Mouse (Mus musculus) midbrain, postnatal 0 days (tissue): ENCODE results near the gene Lmln. TPM values are rescaled to one million over a fixed set of nuclear protein-coding genes. Genes with fewer than 3 reads are reported as not detected.
"Not testable (repeated sequence)": the region's sequence is repeated elsewhere in the genome, so short reads cannot be mapped to it uniquely, and the experiment has no call there.

Experiments
- ATAC-seq: fragments of 200-750 bp; cut with Nextera tagmentation; 2 replicates; pipeline ENCODE4 v1.8.0; 2017; ENCODE audit warnings: moderate number of reproducible peaks, mild to moderate bottlenecking, moderate TSS enrichment, moderate library complexity; ENCODE audit not compliant: low FRiP score
- DNase-seq: peaks from one replicate; pipeline ENCODE4 v3.0.0-alpha.2; 2015; ENCODE audit warnings: low spot score
- H3K27ac ChIP-seq: fragments of 300-500 bp; sonication (generic); 2 replicates; pipeline ENCODE4 v1.5.1; 2014; ENCODE audit warnings: low read depth, mild to moderate bottlenecking, low read length, mixed read lengths
- H3K27me3 ChIP-seq: fragments of 300-500 bp; sonication (generic); 2 replicates; pipeline ENCODE4 v1.6.1; 2014; ENCODE audit warnings: low read length, control low read depth, mixed read lengths; ENCODE audit not compliant: insufficient read depth
- H3K36me3 ChIP-seq: fragments of 300-500 bp; sonication (generic); 2 replicates; pipeline ENCODE4 v1.6.1; 2014; ENCODE audit warnings: low read length, control low read depth, mixed read lengths; ENCODE audit not compliant: insufficient read depth
- H3K4me1 ChIP-seq: fragments of 300-500 bp; sonication (generic); 2 replicates; pipeline ENCODE4 v1.6.1; 2014; ENCODE audit warnings: mild to moderate bottlenecking, control low read depth, antibody characterized with exemption, low read length, mixed read lengths; ENCODE audit not compliant: insufficient read depth
- H3K4me2 ChIP-seq: fragments of 300-500 bp; sonication (generic); 2 replicates; pipeline ENCODE4 v1.6.1; 2014; ENCODE audit warnings: low read depth, mild to moderate bottlenecking, low read length, mixed read lengths; ENCODE audit not compliant: poor library complexity, severe bottlenecking
- H3K4me3 ChIP-seq: fragments of 300-500 bp; sonication (generic); 2 replicates; pipeline ENCODE4 v1.5.1; 2014; ENCODE audit warnings: low read depth, mild to moderate bottlenecking, low read length, moderate library complexity
- H3K9ac ChIP-seq: fragments of 300-500 bp; sonication (generic); replicated peaks from 2 replicates; pipeline ENCODE4 v1.6.1; 2014; ENCODE audit warnings: mild to moderate bottlenecking, low read length, moderate library complexity, mixed read lengths; ENCODE audit not compliant: poor library complexity, severe bottlenecking
- H3K9me3 ChIP-seq: fragments of 300-500 bp; sonication (generic); 2 replicates; pipeline ENCODE4 v1.6.1; 2016; ENCODE audit warnings: low read length, control low read depth
- CTCF ChIP-seq: IDR thresholded peaks from 2 replicates; pipeline ENCODE4 v1.5.1; 2016; ENCODE audit warnings: antibody characterized with exemption, mild to moderate bottlenecking
- WGBS: fragments of 180-500 bp; shearing (Covaris S2); extraction: QIAGEN DNeasy Blood & Tissue Kit; methylation state at CpG from one replicate; pipeline ENCODE4 v1.1.7; 2014; 5-methylcytosine and 5-hydroxymethylcytosine counted together
- polyA plus RNA-seq: library from polyadenylated mRNA; unstranded; fragments of >200 nt; fragmentation: Nextera tagmentation; extraction: Ambion mirVana; gene quantifications from 2 replicates; pipeline ENCODE4 v1.2.1, GENCODE M21; 2015
- total RNA-seq: library from RNA; depleted of rRNA; stranded (reverse); fragments of >200 nt; gene quantifications from 2 replicates; pipeline ENCODE4 v1.2.3, GENCODE M21; 2014

The Lmln gene
- total and polyA plus RNA-seq, 2 experiments from 2014 or later: 2.4 to 7.6 TPM

- DNase-seq (no peak), ATAC-seq (peak; percentile 38; the same call in 1 of the 2 replicates)
- Histone ChIP-seq H3K4me2 (peak overlapping the region; percentile 75), H3K9ac (peak overlapping the region; percentile 94; the same call in 1 of the 2 replicates), H3K27me3 (no peaks in the 10 kb centered on the region), H3K27ac (peak overlapping the region; percentile 87; the same call in 1 of the 2 replicates), H3K4me3 (peak overlapping the region; percentile 84), H3K36me3 (peaks cover 19% of the 10 kb centered on the region; the same call in 1 of the 2 replicates), H3K4me1 (peaks cover 5% of the 10 kb centered on the region; the same call in 1 of the 2 replicates), H3K9me3 (no peaks in the 10 kb centered on the region)
- TF ChIP-seq CTCF: no peak
- 20% methylated on average over 10 of the region's 10 CpGs for WGBS
Measured at GRCm38 (mm10) chr16:33055655-33056054, 6.7 kb upstream of the Lmln start.

GRCm38 (mm10) chr16:33056095-33056785 lies 6.1 kb upstream of the Lmln start, which contains the start of the genes Iqcg and Rpl35a:
Iqcg (minus strand) TSS chr16:33056218.
Rpl35a (plus strand) TSS chr16:33056453.
- under 1% methylated on average over 46 of the region's 47 CpGs for WGBS
- H3K4me2 ChIP-seq: peak within 1 kb of the TSS; percentile 75
- peaks cover 5% of the 10 kb centered on the region; the same call in 1 of the 2 replicates for H3K4me1 ChIP-seq
- peak within 1 kb of the TSS; percentile 84 for H3K4me3 ChIP-seq
- peak; percentile 92 for ATAC-seq
- H3K27me3 ChIP-seq: no peaks in the 10 kb centered on the region
- no peaks in the 10 kb centered on the region for H3K9me3 ChIP-seq
- H3K27ac ChIP-seq: peak within 1 kb of the TSS; percentile 87
- peak within 1 kb of the TSS; percentile 94 for H3K9ac ChIP-seq
- peak; percentile 94 for DNase-seq
- H3K36me3 ChIP-seq: peaks cover 19% of the 10 kb centered on the region; the same call in 1 of the 2 replicates
- no peak for TF ChIP-seq CTCF

GRCm38 (mm10) chr16:33056786-33057185 lies 5.5 kb upstream of the Lmln start:
- Histone ChIP-seq H3K4me3 (peak overlapping the region; percentile 84), H3K27ac (peak overlapping the region; percentile 87), H3K4me2 (peak overlapping the region; percentile 75), H3K4me1 (peaks cover 5% of the 10 kb centered on the region; the same call in 1 of the 2 replicates), H3K9ac (peak overlapping the region; percentile 94), H3K36me3 (peaks cover 19% of the 10 kb centered on the region; the same call in 1 of the 2 replicates), H3K27me3 (no peaks in the 10 kb centered on the region), H3K9me3 (no peaks in the 10 kb centered on the region)
- WGBS: 0% methylated on average over 24 of the region's 24 CpGs
- DNase-seq (peak; percentile 44), ATAC-seq (peak; percentile 65)
- no peak for TF ChIP-seq CTCF

GRCm38 (mm10) chr16:33058033-33058432 lies 4.3 kb upstream of the Lmln start:
- no peaks in the 10 kb centered on the region for H3K27me3 ChIP-seq
- no peak for TF ChIP-seq CTCF
- ATAC-seq: no peak
- no peak overlapping the region for H3K27ac ChIP-seq
- peaks cover 6% of the 10 kb centered on the region for H3K4me1 ChIP-seq
- H3K9ac ChIP-seq: no peak overlapping the region
- peak overlapping the region; percentile 75 for H3K4me2 ChIP-seq
- H3K36me3 ChIP-seq: peaks cover 19% of the 10 kb centered on the region; the same call in 1 of the 2 replicates
- no peak overlapping the region for H3K4me3 ChIP-seq
- 91% methylated on average over 16 of the region's 16 CpGs for WGBS
- no peaks in the 10 kb centered on the region for H3K9me3 ChIP-seq
- no peak for DNase-seq

- not testable (repeated sequence) for H3K4me3 ChIP-seq, H3K4me2 ChIP-seq, H3K9ac ChIP-seq, ATAC-seq, H3K27ac ChIP-seq, H3K9me3 ChIP-seq, DNase-seq, H3K27me3 ChIP-seq
- Histone ChIP-seq H3K36me3 (peaks cover 19% of the 10 kb centered on the region; the same call in 1 of the 2 replicates), H3K4me1 (peaks cover 12% of the 10 kb centered on the region)
- WGBS: 91% methylated on average over 9 of the region's 9 CpGs
Measured at GRCm38 (mm10) chr16:33058656-33059055, 3.7 kb upstream of the Lmln start.

- TF ChIP-seq CTCF: no peak
- 91% methylated on average over 1 of the region's 1 CpGs for WGBS
- H3K36me3 ChIP-seq: peaks cover 19% of the 10 kb centered on the region; the same call in 1 of the 2 replicates
- peaks cover 16% of the 10 kb centered on the region for H3K4me1 ChIP-seq
- H3K4me3 ChIP-seq: no peak overlapping the region
- no peak overlapping the region for H3K27ac ChIP-seq
- DNase-seq (no peak), ATAC-seq (no peak)
- H3K27me3 ChIP-seq: no peaks in the 10 kb centered on the region
- no peak overlapping the region for H3K4me2 ChIP-seq
- H3K9ac ChIP-seq: no peak overlapping the region
- H3K9me3 ChIP-seq: no peaks in the 10 kb centered on the region
Measured at GRCm38 (mm10) chr16:33059471-33059870, 2.9 kb upstream of the Lmln start.
